Mouse (Mus musculus) granulocyte monocyte progenitor cell, adult 5-6 weeks (primary cell): ENCODE measurements at regions not wholly inside any gene's neighbourhood (a gene's known extent, or its start where the extent isn't known, plus 50 kb on each side); places are given as distances from the start of the nearest gene placed in this dataset.
"Not testable (repeated sequence)": the region's sequence is repeated elsewhere in the genome, so short reads cannot be mapped to it uniquely, and the experiment has no call there.

Source experiments
- ATAC-seq: replicated peaks from 2 replicates; pipeline ENCODE4 v1.8.0; 2016; ENCODE audit warnings: mild to moderate bottlenecking, moderate TSS enrichment, inconsistent platforms; ENCODE audit not compliant: poor library complexity, severe bottlenecking

- ATAC-seq = not testable (repeated sequence)
Observed at GRCm38 (mm10) chr12:29048596-29048995, 297.0 kb downstream of the Eipr1 start.

GRCm38 (mm10) chr12:29049105-29049511 is 297.5 kb downstream of the Eipr1 start:
- no peak for ATAC-seq

- no peak for ATAC-seq
Observed at GRCm38 (mm10) chr12:29049801-29050200, 298.2 kb downstream of the Eipr1 start.

- ATAC-seq = no peak
Observed at GRCm38 (mm10) chr12:29050516-29051251, 299.1 kb downstream of the Eipr1 start.

- ATAC-seq = no peak
Observed at GRCm38 (mm10) chr12:29054367-29054766, 302.8 kb downstream of the Eipr1 start.

DNA sequence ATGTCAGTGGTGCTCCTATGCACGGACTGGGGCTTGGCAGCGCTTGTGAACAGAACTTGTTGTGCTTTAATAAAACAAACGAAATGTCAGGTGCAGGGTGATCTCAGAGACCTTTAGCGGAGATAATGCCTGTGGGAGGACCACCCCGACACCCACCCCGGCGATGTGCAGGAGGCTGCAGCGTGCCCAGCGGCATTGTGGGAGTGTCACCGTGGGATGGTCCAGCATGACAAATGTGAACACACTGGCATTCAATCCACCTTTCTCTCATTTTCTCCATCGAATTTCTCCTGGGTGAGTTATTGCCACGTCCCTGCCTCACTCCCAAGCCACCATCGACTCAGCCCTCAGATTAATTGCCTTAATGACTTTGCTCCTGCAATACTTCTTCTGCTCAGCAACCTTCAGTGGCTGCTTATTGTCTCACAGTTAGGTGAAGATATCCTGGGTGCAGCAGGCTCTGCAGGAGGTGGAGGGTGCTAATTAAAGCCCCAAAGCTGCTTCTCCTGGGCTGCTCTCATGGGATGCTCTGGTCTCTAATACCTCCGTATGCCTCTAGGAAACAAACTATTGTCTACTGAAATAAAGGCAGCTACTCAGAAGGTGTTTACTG is 310.5 kb downstream of the Eipr1 start:
- no peak for ATAC-seq

GRCm38 (mm10) chr12:29062801-29063200 is 311.2 kb downstream of the Eipr1 start:
- ATAC-seq = no peak

DNA sequence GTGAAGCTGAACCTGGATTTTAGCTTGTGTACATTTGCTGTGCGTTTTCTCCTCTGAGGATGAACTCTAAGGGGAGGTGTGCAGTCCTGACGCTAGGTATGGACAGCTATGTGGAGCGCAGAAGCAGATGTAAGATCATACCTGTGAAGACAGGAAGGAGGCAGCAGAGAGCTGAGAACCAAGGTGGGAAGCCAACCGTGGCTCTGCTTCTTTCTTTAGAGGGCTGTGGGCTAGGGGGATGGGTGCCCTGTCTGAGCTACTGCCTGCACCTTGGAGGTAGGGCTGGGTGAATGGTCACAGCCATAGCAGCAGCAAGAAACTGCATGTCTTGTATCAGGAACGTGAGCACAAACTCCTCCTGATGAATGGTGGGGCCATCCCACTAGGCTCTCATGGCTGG is 316.6 kb downstream of the Eipr1 start:
- ATAC-seq = no peak

DNA sequence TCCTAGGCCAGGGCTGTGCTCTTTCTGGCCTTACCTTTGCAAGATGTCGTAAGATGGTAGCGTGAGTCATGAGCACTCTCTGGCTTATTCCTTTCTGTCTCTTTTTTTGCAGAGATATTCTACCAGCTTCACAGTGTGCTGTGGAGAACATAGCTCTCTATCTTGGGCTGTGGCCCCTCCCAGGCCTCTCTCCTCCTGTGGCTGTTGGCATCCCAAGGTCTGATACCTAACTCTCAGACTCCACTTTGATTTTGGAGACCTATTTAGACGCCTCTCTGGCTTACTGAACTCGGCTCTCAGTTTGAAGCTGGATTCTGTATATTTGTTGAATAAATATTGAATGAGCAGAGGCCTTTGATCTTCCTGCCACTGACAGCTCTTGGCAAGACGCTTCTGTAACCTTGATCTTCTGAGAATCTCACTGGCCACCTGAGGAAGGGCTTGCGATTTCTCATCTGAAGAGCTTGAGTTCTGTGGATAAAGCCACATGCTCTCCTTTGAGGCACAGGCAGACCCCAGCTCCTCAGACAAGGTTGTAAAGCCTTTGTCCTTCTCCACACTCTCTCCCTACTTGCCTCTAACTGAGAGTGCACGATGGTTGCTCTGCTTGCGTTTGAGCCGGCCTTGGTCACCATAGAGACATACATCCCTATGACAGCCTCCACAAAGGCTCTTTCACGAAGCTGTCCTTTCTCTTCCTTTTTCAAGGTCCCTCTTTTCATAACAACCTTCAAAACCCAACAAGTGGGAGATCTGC is 323.7 kb downstream of the Eipr1 start:
- no peak for ATAC-seq

- no peak for ATAC-seq
Observed at GRCm38 (mm10) chr12:29076606-29077005, 325.0 kb downstream of the Eipr1 start.

- ATAC-seq = no peak
Observed at GRCm38 (mm10) chr12:29079011-29079410, 327.4 kb downstream of the Eipr1 start.

- no peak for ATAC-seq
Observed at GRCm38 (mm10) chr12:29083426-29084221, 332.0 kb downstream of the Eipr1 start.

DNA sequence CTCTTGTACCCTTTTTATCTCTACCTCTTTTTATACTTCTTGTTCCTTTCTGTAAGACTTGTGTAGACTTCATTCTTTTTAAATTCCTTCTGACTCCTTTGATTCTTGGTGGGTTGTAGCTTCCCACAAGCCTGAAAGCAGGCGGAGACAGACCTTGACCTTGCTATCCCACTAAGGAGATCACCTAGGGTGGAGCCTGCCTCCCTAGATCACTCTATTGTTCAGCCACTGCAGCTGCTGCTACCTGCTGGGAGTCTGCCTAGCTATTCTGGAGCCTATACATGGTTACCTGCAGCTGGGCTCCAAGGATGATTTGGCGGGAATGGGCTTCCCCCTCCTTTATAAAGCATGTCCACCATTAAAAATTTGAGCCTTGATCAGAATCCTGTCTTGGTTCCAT is 335.6 kb downstream of the Eipr1 start:
- not testable (repeated sequence) for ATAC-seq

- ATAC-seq = no peak
Observed at GRCm38 (mm10) chr12:29089634-29090033, 338.0 kb downstream of the Eipr1 start.

DNA sequence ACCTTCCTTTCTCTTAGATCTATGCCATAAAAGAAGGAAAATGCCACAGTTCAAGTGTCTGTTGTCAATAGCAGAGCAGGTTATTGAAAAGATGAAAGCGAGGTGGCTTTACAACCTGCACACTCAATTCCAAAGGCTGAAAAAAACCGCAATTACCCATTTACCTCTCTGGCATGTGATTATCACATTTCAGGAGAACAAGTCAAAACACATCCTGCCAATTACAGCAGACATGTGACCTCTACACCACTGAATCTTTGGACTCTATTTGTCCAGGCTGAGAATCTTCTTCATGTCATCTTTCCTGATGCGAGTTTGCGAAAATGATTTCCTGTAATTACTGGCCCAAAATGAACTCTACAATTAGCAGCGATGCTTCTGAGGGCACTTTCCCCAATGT is 338.8 kb downstream of the Eipr1 start:
- ATAC-seq = no peak

- ATAC-seq = no peak
Observed at GRCm38 (mm10) chr12:29095406-29096032, 343.9 kb downstream of the Eipr1 start.

DNA sequence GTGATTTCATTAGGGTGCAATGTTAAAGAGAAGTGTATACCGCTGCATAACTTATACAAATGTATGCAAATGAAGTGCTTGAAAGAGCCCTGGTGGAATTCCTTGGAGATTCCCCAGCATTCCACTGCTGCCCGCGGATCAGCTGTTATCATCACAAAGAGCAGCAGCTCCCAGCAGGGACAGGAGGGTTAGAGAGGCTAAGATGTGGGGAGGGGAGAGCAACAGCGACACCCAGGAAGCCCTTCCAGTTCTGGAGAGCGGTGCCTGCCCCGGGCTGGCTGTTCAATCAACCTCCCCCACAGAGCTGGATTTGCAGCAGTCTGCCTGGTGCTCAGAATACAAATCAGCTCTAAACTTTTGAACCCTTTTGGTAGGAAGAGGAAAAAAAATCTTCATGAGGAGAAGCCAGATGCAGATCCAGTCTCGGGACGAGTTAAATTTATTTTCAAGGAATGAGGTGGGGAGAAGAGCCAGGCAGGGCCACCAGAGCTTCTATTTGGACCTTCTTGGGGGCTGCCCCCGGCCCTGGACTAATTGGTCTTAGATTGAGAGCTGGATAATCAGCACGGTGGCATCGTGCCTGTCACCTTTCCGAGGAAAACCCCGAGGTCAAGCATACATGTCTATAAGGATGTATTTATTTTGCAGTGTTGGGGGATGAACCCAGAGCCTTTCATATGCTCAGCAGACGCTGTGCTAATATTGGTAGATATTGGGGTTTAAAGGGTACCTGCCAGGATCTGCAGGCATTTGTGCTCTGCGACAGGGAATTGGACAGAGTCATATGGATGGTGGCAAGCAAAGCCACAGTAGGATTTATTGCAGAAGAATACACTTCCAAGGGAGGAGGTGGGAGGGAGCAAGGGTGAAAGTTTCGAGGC is 344.7 kb downstream of the Eipr1 start:
- ATAC-seq = no peak

DNA sequence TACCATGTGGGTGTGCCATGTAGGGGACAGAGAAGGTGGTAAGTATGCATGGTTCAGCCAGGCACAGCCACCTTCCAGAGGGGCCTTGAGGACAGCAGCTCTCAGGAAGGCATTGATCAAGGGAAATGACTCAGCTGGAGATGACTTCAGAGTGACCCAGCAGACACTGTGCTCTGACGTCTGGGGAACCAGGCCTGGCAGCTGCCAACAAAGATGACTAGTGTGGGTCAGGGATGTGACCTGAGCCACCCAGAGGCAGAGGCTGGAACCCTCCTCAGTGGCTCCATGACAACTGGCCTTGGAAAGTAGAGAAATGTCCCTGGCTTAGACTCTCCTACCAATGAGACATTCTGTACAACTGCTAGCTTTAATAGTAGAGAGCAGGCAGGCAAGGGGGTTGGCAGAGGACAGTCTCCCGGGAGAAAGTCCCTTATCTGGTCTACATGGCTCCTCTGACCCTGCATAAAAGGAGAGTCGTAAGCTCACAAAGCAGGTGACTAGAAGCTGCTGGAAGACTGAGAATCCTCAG is 348.5 kb downstream of the Eipr1 start:
- no peak for ATAC-seq
